Mouse (Mus musculus) forebrain, postnatal 0 days (tissue): ENCODE results near the gene Iqcd. TPM values are rescaled to one million over a fixed set of nuclear protein-coding genes. Genes with fewer than 3 reads are reported as not detected.

ENCODE experiments used
- ATAC-seq: fragments of 200-750 bp; cut with Nextera tagmentation; 2 replicates; pipeline ENCODE4 v1.8.0; 2017; ENCODE audit warnings: mild to moderate bottlenecking, moderate library complexity
- DNase-seq: peaks from one replicate; pipeline ENCODE4 v3.0.0-alpha.2; 2015
- H3K27ac ChIP-seq: fragments of 300-500 bp; sonication (generic); 2 replicates; pipeline ENCODE4 v1.5.1; 2014; ENCODE audit warnings: low read depth, mild to moderate bottlenecking, antibody characterized with exemption, low read length, moderate library complexity, mixed read lengths
- H3K27me3 ChIP-seq: fragments of 300-500 bp; sonication (generic); 2 replicates; pipeline ENCODE4 v1.6.1; 2014; ENCODE audit warnings: mild to moderate bottlenecking, low read length, mixed read lengths; ENCODE audit not compliant: insufficient read depth
- H3K36me3 ChIP-seq: fragments of 300-500 bp; sonication (generic); 2 replicates; pipeline ENCODE4 v1.6.1; 2014; ENCODE audit warnings: mild to moderate bottlenecking, moderate library complexity; ENCODE audit not compliant: insufficient read depth
- H3K4me1 ChIP-seq: fragments of 300-500 bp; sonication (generic); 2 replicates; pipeline ENCODE4 v1.6.1; 2014; ENCODE audit warnings: antibody characterized with exemption; ENCODE audit not compliant: insufficient read depth
- H3K4me2 ChIP-seq: fragments of 300-500 bp; sonication (generic); 2 replicates; pipeline ENCODE4 v1.6.1; 2014; ENCODE audit warnings: low read depth, mild to moderate bottlenecking, moderate library complexity
- H3K4me3 ChIP-seq: fragments of 300-500 bp; sonication (generic); 2 replicates; pipeline ENCODE4 v1.5.1; 2014; ENCODE audit warnings: low read depth, low read length, mixed read lengths
- H3K9ac ChIP-seq: fragments of 300-500 bp; sonication (generic); 2 replicates; pipeline ENCODE4 v1.6.1; 2014; ENCODE audit warnings: mild to moderate bottlenecking
- H3K9me3 ChIP-seq: fragments of 300-500 bp; sonication (generic); 2 replicates; pipeline ENCODE4 v1.6.1; 2016; ENCODE audit warnings: low read length
- CTCF ChIP-seq: sonication (generic); IDR thresholded peaks from 2 replicates; pipeline ENCODE4 v1.5.1; 2016; ENCODE audit warnings: antibody characterized with exemption, control low read depth, low read depth
- WGBS: fragments of 180-500 bp; shearing (Covaris S2); extraction: QIAGEN DNeasy Blood & Tissue Kit; methylation state at CpG from one replicate; pipeline ENCODE4 v1.1.7; 2014; 5-methylcytosine and 5-hydroxymethylcytosine counted together
- polyA plus RNA-seq: library from polyadenylated mRNA; unstranded; fragments of >200 nt; fragmentation: Nextera tagmentation; extraction: Ambion mirVana; gene quantifications from 2 replicates; pipeline ENCODE4 v1.2.1, GENCODE M21; 2015
- total RNA-seq: library from RNA; depleted of rRNA; stranded (reverse); fragments of >200 nt; gene quantifications from 2 replicates; pipeline ENCODE4 v1.2.3, GENCODE M21; 2014

Gene Iqcd
- total and polyA plus RNA-seq, 2 experiments from 2014 or later, result 1.8 to 2.0 TPM

GRCm38 (mm10) chr5:120560129-120560615, 28.6 kb upstream of the Iqcd start:
- no peak overlapping the region for H3K9ac ChIP-seq

GRCm38 (mm10) chr5:120560616-120561311, 28.1 kb upstream of the Iqcd start:
- no peak overlapping the region for H3K4me3 ChIP-seq
- ATAC-seq, result peak; percentile 68
- no peaks in the 10 kb centered on the region for H3K27me3 ChIP-seq
- no peak for DNase-seq
- no peaks in the 10 kb centered on the region for H3K4me1 ChIP-seq
- H3K27ac ChIP-seq, result no peak overlapping the region; the same call in 1 of the 2 replicates
- peaks cover 8% of the 10 kb centered on the region; the same call in 1 of the 2 replicates for H3K36me3 ChIP-seq
- no peak overlapping the region for H3K4me2 ChIP-seq
- H3K9me3 ChIP-seq, result no peaks in the 10 kb centered on the region
- H3K9ac ChIP-seq, result no peak overlapping the region
- WGBS, result 20% methylated on average over 16 of the region's 16 CpGs
- TF ChIP-seq CTCF, result no peak

More at GRCm38 (mm10) chr5:120560129-120560615, 28.6 kb upstream of the Iqcd start:
- Histone ChIP-seq H3K9me3 (no peaks in the 10 kb centered on the region), H3K4me2 (no peak overlapping the region), H3K27me3 (no peaks in the 10 kb centered on the region), H3K4me1 (no peaks in the 10 kb centered on the region), H3K36me3 (peaks cover 14% of the 10 kb centered on the region; the same call in 1 of the 2 replicates), H3K27ac (no peak overlapping the region), H3K4me3 (no peak overlapping the region)
- no peak for DNase-seq
- ATAC-seq, result no peak
- TF ChIP-seq CTCF, result no peak
- 75% methylated on average over 9 of the region's 9 CpGs for WGBS

GRCm38 (mm10) chr5:120562956-120563913, 25.6 kb upstream of the Iqcd start:
- H3K4me1 ChIP-seq, result peaks cover 14% of the 10 kb centered on the region
- no peak overlapping the region; the same call in 1 of the 2 replicates for H3K27ac ChIP-seq
- DNase-seq, result no peak

DNA sequence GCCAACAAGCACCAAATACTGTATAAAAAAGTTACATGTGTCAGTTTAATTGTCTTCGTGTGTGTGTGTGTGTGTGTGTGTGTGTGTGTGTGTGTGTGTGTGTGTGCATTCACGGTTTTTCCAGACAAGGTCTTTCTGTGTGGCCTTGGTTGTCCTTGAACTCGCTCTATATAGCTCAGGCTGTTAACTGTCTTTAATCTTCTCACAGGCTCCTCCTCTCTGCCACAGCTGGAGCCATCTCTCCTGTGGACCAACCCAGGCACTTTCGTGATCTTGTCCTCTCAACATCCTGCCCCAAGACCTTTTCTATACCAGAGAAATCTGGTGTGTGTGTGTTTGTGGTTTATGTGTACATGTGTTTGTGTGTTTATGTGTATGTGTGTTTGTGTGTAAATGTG, 24.9 kb upstream of the Iqcd start:
- Histone ChIP-seq H3K4me1 (peaks cover 21% of the 10 kb centered on the region), H3K4me3 (no peak overlapping the region), H3K36me3 (no peaks in the 10 kb centered on the region), H3K4me2 (no peak overlapping the region), H3K9ac (no peak overlapping the region), H3K9me3 (no peaks in the 10 kb centered on the region), H3K27ac (no peak overlapping the region), H3K27me3 (no peaks in the 10 kb centered on the region)
- no peak for TF ChIP-seq CTCF
- DNase-seq (no peak), ATAC-seq (no peak)
- WGBS, result 50% methylated on average over 4 of the region's 4 CpGs

More at GRCm38 (mm10) chr5:120562956-120563913, 25.6 kb upstream of the Iqcd start:
- no peak for TF ChIP-seq CTCF
- Histone ChIP-seq H3K9ac (no peak overlapping the region), H3K4me2 (no peak overlapping the region), H3K9me3 (no peaks in the 10 kb centered on the region), H3K27me3 (no peaks in the 10 kb centered on the region), H3K36me3 (no peaks in the 10 kb centered on the region), H3K4me3 (no peak overlapping the region)
- ATAC-seq, result no peak
- 63% methylated on average over 28 of the region's 28 CpGs for whole genome bisulfite sequencing

- peaks cover 23% of the 10 kb centered on the region for H3K4me1 ChIP-seq
- H3K27me3 ChIP-seq, result no peaks in the 10 kb centered on the region
- no peaks in the 10 kb centered on the region for H3K9me3 ChIP-seq
- H3K36me3 ChIP-seq, result no peaks in the 10 kb centered on the region
- TF ChIP-seq CTCF, result no peak
- ATAC-seq, result 0 out of 2 replicates have a peak, but pooled peaks have one; percentile 18
- no peak overlapping the region for H3K4me3 ChIP-seq
- WGBS, result 19% methylated on average over 15 of the region's 15 CpGs
- no peak overlapping the region for H3K9ac ChIP-seq
- H3K4me2 ChIP-seq, result no peak overlapping the region
- DNase-seq, result no peak
- H3K27ac ChIP-seq, result peak overlapping the region; percentile 66
Observed at GRCm38 (mm10) chr5:120565171-120565905, 23.5 kb upstream of the Iqcd start.

GRCm38 (mm10) chr5:120566101-120566500, 22.7 kb upstream of the Iqcd start:
- H3K9me3 ChIP-seq, result no peaks in the 10 kb centered on the region
- H3K4me3 ChIP-seq, result no peak overlapping the region
- H3K36me3 ChIP-seq, result no peaks in the 10 kb centered on the region
- ATAC-seq, result peak; percentile 77
- 15% methylated on average over 5 of the region's 5 CpGs for WGBS
- H3K9ac ChIP-seq, result no peak overlapping the region
- H3K4me2 ChIP-seq, result no peak overlapping the region
- H3K27me3 ChIP-seq, result no peaks in the 10 kb centered on the region
- peak overlapping the region; percentile 77 for H3K27ac ChIP-seq
- DNase-seq, result peak; percentile 84
- no peak for TF ChIP-seq CTCF
- peaks cover 26% of the 10 kb centered on the region for H3K4me1 ChIP-seq
